Mouse (Mus musculus) bone marrow macrophage, adult 2 months (primary cell): ENCODE results near the gene Saysd1. TPM values are rescaled to one million over a fixed set of nuclear protein-coding genes. Genes with fewer than 3 reads are reported as not detected.

Source experiments
- H3K27ac ChIP-seq: 2 replicates; pipeline ENCODE4 v1.5.1; 2012; ENCODE audit warnings: low read depth, low read length; ENCODE audit not compliant: insufficient read depth
- H3K4me1 ChIP-seq: 2 replicates; pipeline ENCODE4 v1.6.1; 2012; ENCODE audit warnings: low read length; ENCODE audit not compliant: control insufficient read depth, insufficient read depth
- H3K4me3 ChIP-seq: 2 replicates; pipeline ENCODE4 v1.5.1; 2012; ENCODE audit warnings: mild to moderate bottlenecking, low read length, moderate library complexity; ENCODE audit not compliant: insufficient read depth
- CTCF ChIP-seq: IDR thresholded peaks from 2 replicates; pipeline ENCODE4 v1.5.1; 2012; ENCODE audit warnings: low read depth, mild to moderate bottlenecking, low read length, moderate library complexity
- POLR2A ChIP-seq: IDR thresholded peaks from 2 replicates; pipeline ENCODE4 v1.6.1; 2012; ENCODE audit warnings: mild to moderate bottlenecking, low read depth, low read length, borderline replicate concordance
- polyA plus RNA-seq: library from polyadenylated mRNA; stranded (reverse); fragments of >200 nt; gene quantifications from 2 replicates; pipeline ENCODE4 v1.2.4, GENCODE M21; 2012; ENCODE audit not compliant: missing spikeins, insufficient read depth, insufficient read length

The Saysd1 gene
- polyA plus RNA-seq, 1 experiment = 9.8 TPM

- H3K27ac ChIP-seq = peak overlapping the region; percentile 95
- TF ChIP-seq POLR2A (no peak), CTCF (no peak)
- H3K4me3 ChIP-seq = peak overlapping the region; percentile 78
- peaks cover 27% of the 10 kb centered on the region for H3K4me1 ChIP-seq
Measured at GRCm38 (mm10) chr14:20081937-20082533, 56.3 kb downstream of the Saysd1 start.

- Histone ChIP-seq H3K4me3 (peak overlapping the region; percentile 78; the same call in 1 of the 2 replicates), H3K27ac (no peak overlapping the region; the same call in 1 of the 2 replicates)
- TF ChIP-seq CTCF (no peak), POLR2A (no peak)
Measured at GRCm38 (mm10) chr14:20081084-20081483, 57.2 kb downstream of the Saysd1 start.

GRCm38 (mm10) chr14:20077181-20077580 lies 61.2 kb downstream of the Saysd1 start:
- Histone ChIP-seq H3K27ac (no peak overlapping the region), H3K4me1 (peaks cover 25% of the 10 kb centered on the region), H3K4me3 (no peak overlapping the region)
- no peak for TF ChIP-seq CTCF
- TF ChIP-seq POLR2A = no peak

More at GRCm38 (mm10) chr14:20081084-20081483, 57.2 kb downstream of the Saysd1 start:
- peaks cover 27% of the 10 kb centered on the region for H3K4me1 ChIP-seq

- H3K4me1 ChIP-seq = peaks cover 13% of the 10 kb centered on the region
- H3K4me3 ChIP-seq = no peak overlapping the region
- H3K27ac ChIP-seq = no peak overlapping the region
- TF ChIP-seq CTCF (no peak), POLR2A (no peak)
Measured at GRCm38 (mm10) chr14:20075544-20075943, 62.8 kb downstream of the Saysd1 start.

GRCm38 (mm10) chr14:20074759-20075158 lies 63.6 kb downstream of the Saysd1 start:
- no peak overlapping the region for H3K4me3 ChIP-seq

GRCm38 (mm10) chr14:20070629-20071028 lies 67.7 kb downstream of the Saysd1 start:
- TF ChIP-seq CTCF (0 out of 2 replicates have a peak, but pooled peaks have one; percentile 33), POLR2A (no peak)
- Histone ChIP-seq H3K27ac (no peak overlapping the region), H3K4me1 (peaks cover 5% of the 10 kb centered on the region), H3K4me3 (no peak overlapping the region)

More at GRCm38 (mm10) chr14:20074759-20075158, 63.6 kb downstream of the Saysd1 start:
- TF ChIP-seq CTCF = no peak
- TF ChIP-seq POLR2A = no peak
- Histone ChIP-seq H3K27ac (no peak overlapping the region), H3K4me1 (peaks cover 13% of the 10 kb centered on the region)

GRCm38 (mm10) chr14:20068365-20068764 lies 70.0 kb downstream of the Saysd1 start:
- H3K4me3 ChIP-seq = no peak overlapping the region

GRCm38 (mm10) chr14:20067293-20068074 lies 70.8 kb downstream of the Saysd1 start:
- Histone ChIP-seq H3K4me3 (no peak overlapping the region), H3K4me1 (no peaks in the 10 kb centered on the region), H3K27ac (no peak overlapping the region)
- TF ChIP-seq CTCF (no peak), POLR2A (no peak)

More at GRCm38 (mm10) chr14:20068365-20068764, 70.0 kb downstream of the Saysd1 start:
- H3K27ac ChIP-seq = no peak overlapping the region
- no peak for TF ChIP-seq POLR2A
- TF ChIP-seq CTCF = no peak
- H3K4me1 ChIP-seq = no peaks in the 10 kb centered on the region

GRCm38 (mm10) chr14:20064771-20065170 lies 73.6 kb downstream of the Saysd1 start:
- TF ChIP-seq CTCF (no peak), POLR2A (no peak)
- Histone ChIP-seq H3K4me3 (no peak overlapping the region), H3K4me1 (no peaks in the 10 kb centered on the region), H3K27ac (no peak overlapping the region)

- Histone ChIP-seq H3K27ac (no peak overlapping the region), H3K4me3 (no peak overlapping the region), H3K4me1 (peaks cover 3% of the 10 kb centered on the region; the same call in 1 of the 2 replicates)
- TF ChIP-seq POLR2A (no peak), CTCF (no peak)
Measured at GRCm38 (mm10) chr14:20048481-20048835, 89.9 kb downstream of the Saysd1 start.
